Mouse (Mus musculus) granulocyte monocyte progenitor cell, adult 5-6 weeks (primary cell): ENCODE results near the gene Hspg2. TPM values are rescaled to one million over a fixed set of nuclear protein-coding genes. Genes with fewer than 3 reads are reported as not detected.
A peak's percentile ranks its signal among the peaks of the same experiment; 100 is the strongest.

Source experiments
- ATAC-seq: replicated peaks from 2 replicates; pipeline ENCODE4 v1.8.0; 2016; ENCODE audit warnings: mild to moderate bottlenecking, moderate TSS enrichment, inconsistent platforms; ENCODE audit not compliant: poor library complexity, severe bottlenecking
- total RNA-seq, 2 experiments: library from RNA; stranded (forward) in 1 of 2; stranded (reverse) in 1 of 2; fragments of 200-712, 200-1000 nt in 1 of 2; fragments of >200 nt in 1 of 2; fragmentation: Nextera tagmentation in 1 of 2; gene quantifications; 2 replicates each; pipeline ENCODE4 v1.2.3; 2014 to 2017

Gene Hspg2
- total RNA-seq, 2 experiments from 2014 or later = 0.05 TPM; not detected in 1

DNA sequence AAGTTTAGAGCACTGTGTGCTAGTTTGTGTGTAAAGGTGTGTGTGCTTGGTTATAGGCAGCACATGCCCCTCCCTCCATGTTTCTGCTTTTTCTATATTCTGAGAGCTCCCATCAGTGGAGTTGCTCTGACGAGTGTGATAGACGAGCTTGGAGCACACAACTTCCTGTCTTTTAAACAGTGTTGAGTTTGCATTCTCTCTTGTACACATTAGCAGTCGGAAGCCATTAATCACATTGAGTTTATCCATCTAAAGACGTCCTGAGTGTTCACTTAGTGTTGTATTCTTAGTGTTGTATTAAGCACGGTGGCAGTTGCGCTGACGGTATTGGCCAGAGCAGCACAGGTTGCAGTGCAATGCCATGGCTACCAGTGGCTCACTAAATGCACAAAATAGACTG, 140.7 kb downstream of the Hspg2 start:
- ATAC-seq = 0 out of 2 replicates have a peak, but pooled peaks have one; percentile 3

DNA sequence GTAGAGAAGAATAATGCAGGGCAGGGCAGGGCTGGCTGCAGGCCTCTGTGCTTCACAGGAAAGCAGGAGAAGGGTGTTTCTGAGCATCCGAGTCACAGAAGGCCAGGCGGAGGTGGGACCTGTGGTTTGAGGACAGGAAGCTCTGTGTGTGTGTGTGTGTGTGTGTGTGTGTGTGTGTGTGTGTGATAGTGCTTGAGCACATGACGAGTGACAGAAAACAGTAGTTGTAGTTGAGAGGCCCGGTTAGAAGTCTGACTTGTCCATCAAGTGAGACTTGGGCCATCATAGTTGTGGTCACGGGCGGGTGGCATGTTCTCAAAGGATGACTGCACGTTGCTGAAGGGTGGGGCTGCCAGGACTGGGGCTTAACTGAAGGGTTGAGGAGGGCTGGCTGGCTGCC, 141.1 kb downstream of the Hspg2 start:
- peak; percentile 83 for ATAC-seq

DNA sequence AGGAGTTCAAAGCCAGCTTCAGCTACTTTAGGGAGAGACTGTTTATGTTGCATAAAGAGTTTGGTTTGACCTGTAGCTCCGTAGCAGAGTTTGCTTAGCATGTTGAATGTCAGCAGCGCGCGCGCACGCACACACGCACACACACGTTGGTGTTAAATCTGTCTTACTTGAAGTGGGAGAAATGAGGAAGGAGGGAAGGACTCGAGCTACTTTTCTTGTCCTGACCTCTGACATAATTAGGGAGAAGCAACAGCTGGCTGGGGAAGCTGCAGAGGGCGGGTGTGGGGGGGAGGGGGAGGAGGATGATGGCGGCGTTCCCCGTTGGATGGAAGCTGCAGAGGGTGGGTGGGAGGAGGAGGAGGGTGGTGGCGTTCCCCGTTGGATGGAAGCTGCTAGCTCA, 141.7 kb downstream of the Hspg2 start:
- ATAC-seq = peak; percentile 48

Other genes with a start within 250 kb of the Hspg2 start
- not detected in 2 replicates for gene Wnt4, start 191.3 kb upstream of the Hspg2 start, total RNA-seq (2014; fragmentation: Nextera tagmentation)
- gene Wnt4, start 191.3 kb upstream of the Hspg2 start, total RNA-seq (2017) = not detected in 2 replicates
- gene Cdc42, start 111.0 kb upstream of the Hspg2 start, total RNA-seq (2014; fragmentation: Nextera tagmentation) = 417 and 477 TPM in 2 replicates
- 469 and 557 TPM in 2 replicates for gene Cdc42, start 111.0 kb upstream of the Hspg2 start, total RNA-seq (2017)
- gene Cela3a, start 59.0 kb upstream of the Hspg2 start, total RNA-seq (2014; fragmentation: Nextera tagmentation) = not detected in 2 replicates
- gene Cela3a, start 59.0 kb upstream of the Hspg2 start, total RNA-seq (2017) = not detected in 2 replicates
- gene Cela3b, start 38.2 kb upstream of the Hspg2 start, total RNA-seq (2014; fragmentation: Nextera tagmentation) = not detected in 2 replicates
- not detected in 2 replicates for gene Cela3b, start 38.2 kb upstream of the Hspg2 start, total RNA-seq (2017)
- gene 1700013G24Rik, start 15.5 kb upstream of the Hspg2 start, total RNA-seq (2014; fragmentation: Nextera tagmentation) = not detected in 2 replicates
- not detected in 2 replicates for gene 1700013G24Rik, start 15.5 kb upstream of the Hspg2 start, total RNA-seq (2017)
- not detected in 2 replicates for gene Ldlrad2, start 105.8 kb downstream of the Hspg2 start, total RNA-seq (2014; fragmentation: Nextera tagmentation)
- gene Ldlrad2, start 105.8 kb downstream of the Hspg2 start, total RNA-seq (2017) = not detected in 2 replicates
- 76.3 and 119 TPM in 2 replicates for gene Usp48, start 125.0 kb downstream of the Hspg2 start, total RNA-seq (2014; fragmentation: Nextera tagmentation)
- gene Usp48, start 125.0 kb downstream of the Hspg2 start, total RNA-seq (2017) = 132 and 151 TPM in 2 replicates
- 0.80 and 4.3 TPM in 2 replicates for gene Rap1gap, start 196.0 kb downstream of the Hspg2 start, total RNA-seq (2014; fragmentation: Nextera tagmentation)
- gene Rap1gap, start 196.0 kb downstream of the Hspg2 start, total RNA-seq (2017) = 0.65 and 4.6 TPM in 2 replicates